Mouse (Mus musculus) adipocyte (in vitro differentiated cells): ENCODE measurements around the gene Unc5cl.

Experiments used
- DNase-seq: peaks from one replicate; pipeline ENCODE4 v3.0.0-alpha.2; 2016; ENCODE audit warnings: low spot score

The Unc5cl gene

DNA sequence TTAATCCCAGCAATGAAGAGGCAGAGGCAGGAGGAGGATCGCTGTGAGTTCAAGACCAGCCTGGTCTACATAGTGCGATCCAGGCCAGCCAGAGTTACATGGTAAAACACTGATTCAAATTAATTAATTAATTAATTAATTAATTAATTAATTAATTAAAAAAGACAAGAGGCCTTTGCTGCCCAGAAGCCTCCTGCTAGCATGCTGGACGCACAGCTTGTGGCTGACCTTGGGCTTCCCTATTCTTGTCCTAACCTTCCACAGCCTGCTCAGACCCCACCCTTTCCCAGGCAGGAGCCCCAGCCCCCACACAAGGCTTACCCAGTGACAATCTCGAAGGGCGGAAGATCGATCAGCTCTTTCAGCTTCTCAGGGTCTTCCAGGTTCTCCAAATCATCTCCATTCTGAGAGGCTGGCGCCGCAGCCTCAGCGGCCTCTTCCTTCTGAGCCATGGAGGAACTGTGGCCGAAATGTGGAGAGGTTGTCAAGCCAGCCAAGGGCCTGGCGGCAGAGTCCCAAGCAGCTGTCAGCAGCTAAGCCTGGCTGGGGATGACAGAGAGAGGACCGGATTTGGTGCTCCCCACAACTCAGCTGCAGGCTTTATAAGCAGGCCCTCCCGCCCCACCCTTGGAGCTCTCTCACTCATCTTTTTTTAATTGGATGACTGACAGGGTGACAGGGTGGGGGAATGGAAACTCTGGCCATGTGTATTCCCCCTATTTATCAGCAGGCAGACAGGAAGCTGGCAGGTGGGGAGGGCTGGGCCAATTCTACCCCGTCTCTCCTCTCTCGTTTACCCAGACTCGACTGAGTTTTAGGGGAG, 22.3 kb upstream of the Unc5cl start, which contains the start of gene Apobec2:
Gene Apobec2, minus strand, starts transcription at position 773 of the 823 bp plus-strand sequence.
- DNase-seq: no peak

DNA sequence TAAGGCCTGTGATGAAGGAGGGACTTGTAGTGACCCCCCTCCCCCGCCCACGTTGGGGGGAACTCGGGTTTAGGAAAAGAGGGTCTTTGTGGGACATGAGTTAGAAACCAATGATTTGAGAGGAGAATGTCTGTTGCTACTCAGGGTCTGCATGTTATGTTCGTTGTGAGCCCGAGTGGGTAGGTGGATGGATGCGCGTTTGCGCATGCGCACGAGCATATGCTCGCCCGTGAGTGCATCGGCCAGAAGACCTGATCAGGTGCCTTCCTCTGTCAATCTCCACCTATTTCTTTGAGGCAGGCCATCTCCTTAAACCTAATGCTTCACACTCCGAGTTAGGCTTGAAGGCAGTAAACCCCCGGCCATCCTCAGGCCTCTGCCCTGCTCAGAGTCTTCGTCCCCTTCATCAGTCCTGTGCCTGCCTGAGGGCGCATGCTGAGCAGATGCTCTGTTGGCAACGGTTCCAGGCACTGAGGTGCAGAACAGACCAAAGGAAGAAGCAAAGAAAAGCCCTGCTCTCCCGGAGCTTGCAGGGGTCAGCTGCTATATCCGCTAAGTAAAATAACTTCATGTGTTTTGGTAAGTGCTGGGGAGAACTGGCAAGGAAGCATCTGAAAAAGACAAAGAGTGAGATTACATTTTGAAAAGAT, 21.6 kb upstream of the Unc5cl start:
- no peak for DNase-seq

DNA sequence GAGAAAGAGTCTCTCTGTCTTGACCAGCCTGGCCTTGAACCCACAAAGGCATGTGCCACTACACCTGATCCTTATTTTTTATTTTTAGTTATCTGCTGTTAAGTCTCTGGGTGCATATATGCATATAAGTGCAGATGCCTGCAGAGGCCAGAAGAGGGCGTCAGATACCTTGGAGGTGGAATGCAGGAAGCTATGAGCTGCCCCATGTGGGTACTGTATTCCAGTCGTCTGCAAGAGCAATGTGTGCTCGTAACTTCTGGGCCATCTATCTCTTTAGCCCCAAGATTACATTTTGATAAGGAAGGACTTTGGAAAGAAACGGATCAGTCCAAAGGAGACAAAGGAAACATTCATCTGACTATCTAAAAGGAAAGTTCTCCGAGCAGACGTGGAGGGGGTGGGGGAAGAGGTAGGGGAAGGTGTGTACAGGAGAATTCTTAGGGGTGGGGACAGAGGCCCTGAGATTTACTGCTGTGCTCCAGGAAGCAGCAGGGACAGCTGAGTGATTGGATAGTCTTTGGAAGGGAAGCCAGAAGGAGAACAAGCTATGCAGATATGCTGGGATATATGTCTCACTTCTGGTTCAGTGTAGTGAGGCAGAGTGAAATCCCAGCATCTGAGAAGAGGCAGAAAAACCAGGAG, 20.9 kb upstream of the Unc5cl start:
- DNase-seq: no peak

DNA sequence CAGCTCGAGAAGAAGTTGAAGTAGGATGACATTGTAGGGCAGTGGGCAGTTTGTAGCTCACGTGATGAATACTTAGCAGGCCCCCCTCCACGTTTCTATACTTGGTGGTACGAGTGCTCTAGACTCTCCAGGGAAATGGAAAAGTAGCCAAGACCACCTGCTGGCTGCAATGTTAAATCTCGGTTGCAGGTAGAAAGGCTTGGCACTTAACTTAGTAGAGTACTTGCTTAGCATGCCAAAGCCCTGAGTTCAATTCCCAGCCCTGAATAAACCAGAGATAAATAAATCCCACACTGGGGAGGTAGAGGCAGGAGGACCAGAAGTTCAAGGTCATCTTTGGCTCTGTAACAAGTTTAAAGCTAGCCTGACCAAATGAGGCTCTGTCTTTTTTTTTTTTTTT, 20.2 kb upstream of the Unc5cl start:
- DNase-seq: no peak

DNA sequence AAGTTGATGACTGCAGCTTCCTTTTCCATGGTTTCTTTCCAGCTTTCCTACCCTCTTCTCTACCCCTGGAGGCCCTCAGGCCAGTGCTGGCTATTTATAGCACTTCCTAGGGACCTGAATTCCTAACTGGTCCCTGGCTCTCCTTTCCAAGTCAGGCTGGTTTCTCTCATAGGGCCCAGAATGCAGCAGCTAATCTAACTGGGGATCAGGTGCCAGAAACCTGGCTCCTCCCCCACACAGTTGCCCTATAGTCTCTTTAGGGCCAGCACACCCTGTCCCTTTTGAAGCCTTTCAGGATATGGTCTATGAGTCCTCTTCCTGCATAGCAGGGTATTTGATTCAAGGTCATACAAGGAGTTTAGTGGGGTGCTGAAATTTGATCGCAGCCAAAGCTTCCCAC, 18.2 kb upstream of the Unc5cl start:
- DNase-seq: no peak

DNA sequence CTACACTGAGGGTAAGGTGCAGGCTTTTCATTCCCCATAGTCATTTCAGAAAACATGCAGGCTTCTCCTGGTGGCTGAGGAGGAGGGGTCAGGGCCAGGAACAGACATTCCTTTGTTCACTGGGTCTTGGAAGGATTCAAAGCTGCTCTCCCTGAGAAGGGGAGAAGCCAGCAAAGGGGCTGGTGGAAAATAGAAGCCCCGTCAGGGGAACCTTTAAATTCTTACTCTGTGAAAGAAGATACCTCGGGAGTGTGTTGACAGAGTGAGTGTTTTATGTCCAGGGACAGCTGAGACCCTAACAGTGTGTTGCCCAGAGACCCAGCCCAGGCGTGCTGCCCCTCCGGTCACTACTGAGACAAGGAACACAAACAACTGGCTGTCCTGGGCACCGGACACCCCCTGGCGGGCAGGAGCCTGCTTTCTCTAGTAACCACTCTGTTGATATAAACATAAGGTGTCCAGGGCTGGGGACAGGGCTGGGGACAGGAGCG, 17.2 kb upstream of the Unc5cl start:
- DNase-seq: no peak

DNA sequence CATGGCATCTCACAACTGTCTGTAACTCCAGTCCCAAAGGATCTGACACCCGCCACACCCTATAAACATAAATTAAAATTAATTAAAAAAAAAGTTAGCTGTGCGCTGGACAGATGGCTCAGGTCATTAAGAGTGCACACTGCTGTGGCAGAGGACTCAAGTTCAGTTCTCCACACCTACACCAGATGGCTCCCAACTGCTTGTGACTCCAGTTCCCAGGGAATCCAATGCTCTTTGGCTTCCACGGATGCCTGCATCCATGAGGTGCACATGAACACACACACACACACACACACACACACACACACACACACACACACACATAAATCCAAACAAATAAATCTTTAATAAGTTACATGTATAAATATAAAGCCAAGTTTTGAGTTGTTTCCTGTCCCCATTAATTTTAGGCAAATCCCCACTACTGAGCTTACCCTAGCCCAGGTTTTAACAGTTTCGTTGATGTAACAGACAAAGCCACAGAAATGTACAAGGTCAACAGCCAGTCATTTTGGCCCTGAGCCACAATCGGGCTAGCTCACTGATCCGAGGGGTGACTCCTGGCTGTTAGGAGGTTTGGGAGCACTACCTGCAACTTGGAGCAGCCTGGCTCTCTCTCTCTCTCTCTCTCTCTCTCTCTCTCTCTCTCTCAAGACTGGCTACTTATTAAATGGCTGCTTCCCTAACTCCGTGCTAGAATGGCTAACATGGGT, 11.8 kb upstream of the Unc5cl start:
- DNase-seq: no peak

DNA sequence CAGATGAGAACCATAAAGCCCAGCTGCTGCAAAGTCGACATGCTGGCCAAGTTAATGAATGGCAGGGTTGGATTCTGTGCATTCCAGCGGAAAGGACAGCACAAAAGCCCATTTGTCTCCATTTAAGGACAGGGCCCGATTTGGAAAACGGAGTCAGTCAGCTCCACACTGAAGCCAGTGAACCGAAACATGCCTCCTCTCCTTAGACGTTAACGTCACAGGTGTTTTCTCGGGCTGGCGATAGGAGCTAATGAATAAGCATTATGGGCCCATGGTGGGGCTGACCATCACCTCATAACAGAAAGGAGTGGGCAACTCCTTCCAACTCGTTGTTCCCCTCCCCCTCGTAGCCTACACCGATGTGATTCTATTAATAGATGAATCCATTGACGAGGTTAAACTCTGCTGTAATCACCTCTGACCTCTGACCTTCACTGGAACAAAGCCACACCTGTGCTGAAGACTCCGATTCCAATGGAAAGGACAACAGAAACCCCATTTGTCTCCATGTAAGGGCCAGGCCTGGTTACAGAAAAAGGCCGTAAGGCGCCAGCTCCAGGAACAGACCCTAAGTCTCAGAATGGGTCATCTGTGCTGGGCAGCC, 11.1 kb upstream of the Unc5cl start:
- no peak for DNase-seq

DNA sequence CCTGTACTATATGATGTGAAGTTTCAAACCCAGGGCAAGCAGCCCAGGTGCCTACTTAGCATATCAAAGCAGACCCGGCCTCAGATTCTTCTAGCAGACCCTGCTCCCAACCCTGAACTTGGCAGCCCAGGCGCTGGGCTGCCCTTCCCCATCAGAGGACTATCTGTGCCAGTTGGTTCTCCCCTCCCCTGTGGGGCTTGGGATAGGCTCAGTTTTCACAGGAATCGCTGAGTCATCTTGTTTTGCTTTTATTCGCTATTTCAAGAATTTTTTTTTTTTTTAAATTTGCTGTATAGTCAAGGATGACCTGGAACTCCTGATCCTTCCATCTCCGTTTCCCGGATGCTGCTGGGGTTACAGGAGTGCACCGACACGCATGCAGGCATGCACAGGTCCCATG, 7.0 kb upstream of the Unc5cl start:
- no peak for DNase-seq

DNA sequence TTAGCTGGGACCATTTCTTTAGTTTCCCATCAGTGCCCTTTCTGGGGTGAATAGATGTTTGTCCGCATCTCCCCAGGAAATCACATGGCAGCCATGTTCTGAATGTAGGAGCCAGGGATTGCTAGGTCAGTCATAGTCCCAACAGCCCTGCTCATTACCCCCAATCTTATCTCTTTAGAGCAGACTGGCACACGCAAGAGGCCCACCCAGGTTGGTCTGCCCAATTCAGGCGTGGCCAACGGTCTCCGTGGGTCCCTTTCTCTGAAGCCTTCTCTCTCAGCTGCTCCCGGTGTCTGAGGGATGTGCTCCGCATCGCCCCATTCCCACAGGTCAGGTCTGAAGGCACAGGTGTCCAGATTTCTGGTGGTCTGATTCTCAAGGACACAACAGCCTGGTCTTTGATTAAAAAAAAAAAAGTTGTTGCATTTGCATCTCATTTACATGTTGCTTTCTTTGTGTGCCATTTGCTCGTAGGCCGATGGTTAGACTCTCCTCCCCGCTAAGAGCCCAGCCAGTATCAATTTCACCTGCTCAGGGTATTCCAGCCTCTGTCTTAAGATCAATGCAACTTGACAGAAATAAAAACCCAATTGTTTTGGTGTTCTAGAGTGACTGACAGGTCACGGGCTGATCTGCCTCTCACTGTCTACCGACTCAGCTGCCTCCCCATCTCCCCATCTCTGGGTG, 3.9 kb upstream of the Unc5cl start:
- no peak for DNase-seq

DNA sequence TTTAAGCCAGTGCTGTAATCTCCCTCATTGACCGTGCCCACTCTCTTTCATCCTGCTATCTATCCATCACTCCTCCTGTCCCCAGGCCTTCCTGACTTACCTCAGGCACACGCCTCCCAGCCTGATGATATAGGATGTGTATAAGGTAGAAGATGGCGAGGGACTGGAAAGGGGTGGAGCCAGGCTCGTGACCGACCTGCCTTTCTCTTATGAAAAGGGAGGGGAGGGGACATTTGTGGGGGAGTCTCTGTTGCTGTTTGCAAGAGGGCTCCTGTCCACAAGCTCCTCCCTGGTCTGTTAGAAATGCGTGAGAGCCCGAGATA, 3.4 kb upstream of the Unc5cl start, which contains the start of gene Tspo2:
Gene Tspo2, minus strand, starts transcription at position 170 of the 323 bp plus-strand sequence.
- no peak for DNase-seq

DNA sequence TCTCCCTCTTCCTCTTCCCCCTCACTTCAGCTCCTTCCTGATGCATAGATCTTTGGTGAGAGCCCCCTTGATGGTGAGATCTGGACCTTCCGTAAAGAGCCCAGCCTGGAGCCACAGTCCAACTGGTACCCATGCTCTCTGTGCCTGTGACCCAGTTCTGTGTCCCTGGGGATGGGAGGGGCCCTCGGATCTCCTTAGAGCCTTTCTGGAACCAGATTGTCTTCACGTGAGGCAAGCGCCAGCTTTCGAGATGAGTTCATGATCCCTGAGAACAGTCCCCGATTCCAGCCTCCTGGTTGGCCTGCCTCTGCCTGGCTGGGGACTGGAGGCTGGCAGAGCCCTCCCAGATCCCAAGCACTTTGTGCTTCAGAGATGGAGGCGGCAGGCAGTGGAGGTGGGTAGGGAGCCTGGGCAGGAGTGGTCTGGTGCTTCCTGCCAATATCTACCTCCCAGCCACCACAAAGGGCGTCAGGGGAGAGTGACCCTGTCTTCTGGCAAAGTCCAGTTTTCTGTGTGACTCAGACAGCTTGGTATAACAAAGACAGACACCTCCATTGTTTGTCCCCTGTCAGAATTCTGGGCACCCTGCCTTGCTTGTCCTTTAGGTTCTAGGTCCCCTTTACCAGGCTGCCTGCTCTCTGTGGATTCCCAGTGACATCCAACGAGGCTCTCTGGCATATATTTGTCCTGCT, 2.8 kb upstream of the Unc5cl start:
- no peak for DNase-seq

DNA sequence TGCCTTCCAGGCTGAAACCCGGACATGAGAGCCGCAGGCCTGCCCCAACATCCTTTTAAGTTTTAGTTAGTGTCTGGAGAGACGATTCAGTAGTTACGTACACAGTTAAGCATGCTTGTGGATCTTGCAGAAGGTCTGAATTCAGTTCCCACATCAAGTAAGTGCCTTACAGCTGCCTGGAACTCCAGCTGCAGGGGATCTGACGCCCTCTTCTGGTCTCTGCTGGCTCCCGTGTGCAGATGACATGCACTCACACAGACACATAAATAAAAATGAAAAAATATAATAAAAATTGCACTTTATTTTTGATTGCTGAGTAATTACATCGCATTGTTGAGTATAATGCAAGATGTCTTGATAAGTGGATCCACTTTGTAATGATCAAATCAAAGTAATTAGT, 1.2 kb upstream of the Unc5cl start:
- no peak for DNase-seq

DNA sequence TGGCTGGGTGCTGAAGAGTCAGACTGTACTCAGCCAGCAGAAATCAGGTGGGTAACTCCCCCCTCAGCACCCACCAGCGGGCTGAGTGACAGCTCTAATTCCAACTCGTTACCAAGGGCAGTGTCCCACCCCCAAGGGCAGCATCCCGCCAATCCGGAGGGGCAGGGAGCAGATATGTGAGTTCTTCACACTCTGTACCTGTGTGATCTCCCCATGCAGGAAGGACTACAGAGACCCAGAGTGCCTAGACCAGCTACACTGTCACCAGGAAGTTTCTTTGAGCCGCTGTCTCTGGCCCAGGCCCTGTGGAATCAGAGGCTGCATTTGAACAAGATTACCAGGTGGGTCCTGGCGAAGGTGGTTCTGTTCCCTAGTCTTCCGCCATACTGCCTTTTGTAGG, 511 bp upstream of the Unc5cl start:
- no peak for DNase-seq

DNA sequence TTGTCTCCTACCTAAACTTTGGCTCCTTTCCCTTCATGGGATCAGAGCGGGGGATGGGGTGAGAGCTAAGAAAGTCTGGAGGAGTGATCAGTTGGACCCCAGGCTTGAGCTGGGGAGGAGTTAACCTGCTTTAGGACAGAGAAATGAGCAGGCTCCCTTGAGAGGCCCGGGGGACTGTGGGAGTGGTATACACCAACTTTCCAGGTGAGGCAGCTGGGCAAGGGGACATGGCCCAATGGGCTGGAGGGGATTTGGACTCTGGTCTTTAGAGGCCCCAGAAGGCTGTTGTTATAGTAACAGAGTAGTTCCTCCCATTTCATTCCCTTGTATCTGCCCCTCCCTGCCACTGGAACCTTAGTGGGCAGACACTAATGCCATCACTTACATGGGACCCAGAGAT, 1.3 kb downstream of the Unc5cl start:
- DNase-seq: no peak

DNA sequence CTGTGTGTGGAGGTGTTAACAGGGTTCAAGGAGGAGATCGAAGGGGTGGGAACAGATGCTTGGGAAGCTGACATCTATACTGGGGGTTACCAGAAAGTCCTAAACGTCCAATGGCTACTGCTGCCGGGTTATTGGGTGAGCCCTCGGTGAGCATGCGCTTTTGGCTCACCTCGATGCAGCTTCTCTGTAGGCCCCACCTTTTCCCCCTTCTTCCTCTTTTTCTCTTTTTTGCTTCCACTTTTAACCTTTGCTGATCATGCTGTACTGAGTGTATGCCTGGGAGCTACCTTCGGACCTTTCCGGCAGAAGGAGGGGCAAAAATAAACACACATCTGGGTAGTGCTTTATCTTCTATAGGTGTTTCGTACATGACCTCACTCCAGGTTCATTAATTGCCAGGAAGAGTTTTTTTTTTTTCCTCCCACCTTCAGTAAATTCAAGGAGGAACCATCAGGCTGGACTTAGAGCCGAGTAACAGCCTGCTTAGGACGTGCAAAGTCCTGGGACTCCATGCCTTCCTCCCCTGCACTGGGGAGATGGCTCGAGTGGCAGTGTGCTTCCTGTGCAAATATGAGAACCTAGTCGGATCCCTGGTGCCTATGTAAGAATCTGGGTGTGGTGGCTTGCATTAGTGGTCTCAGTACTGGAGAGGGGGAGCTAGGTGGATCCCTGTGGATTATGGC, 3.4 kb downstream of the Unc5cl start:
- DNase-seq: no peak

DNA sequence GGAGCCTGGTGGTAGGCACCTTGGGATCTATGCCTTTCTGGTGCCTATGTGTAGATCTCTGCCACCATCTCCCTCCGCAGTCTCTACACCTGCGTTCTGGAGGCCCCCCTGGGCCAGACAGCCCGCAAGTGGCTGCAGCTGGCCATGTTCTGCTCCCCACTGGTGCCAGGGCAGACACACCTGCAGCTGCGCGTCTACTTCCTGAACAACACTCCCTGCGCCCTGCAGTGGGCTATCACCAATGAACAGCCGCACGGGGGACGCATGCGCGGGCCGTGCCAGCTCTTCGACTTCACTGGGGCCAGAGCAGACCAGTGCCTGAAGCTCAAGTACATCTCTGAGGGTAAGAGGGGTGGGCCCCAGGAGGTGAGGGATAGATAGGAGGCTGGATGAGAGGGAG, 7.4 kb downstream of the Unc5cl start:
- DNase-seq: no peak

DNA sequence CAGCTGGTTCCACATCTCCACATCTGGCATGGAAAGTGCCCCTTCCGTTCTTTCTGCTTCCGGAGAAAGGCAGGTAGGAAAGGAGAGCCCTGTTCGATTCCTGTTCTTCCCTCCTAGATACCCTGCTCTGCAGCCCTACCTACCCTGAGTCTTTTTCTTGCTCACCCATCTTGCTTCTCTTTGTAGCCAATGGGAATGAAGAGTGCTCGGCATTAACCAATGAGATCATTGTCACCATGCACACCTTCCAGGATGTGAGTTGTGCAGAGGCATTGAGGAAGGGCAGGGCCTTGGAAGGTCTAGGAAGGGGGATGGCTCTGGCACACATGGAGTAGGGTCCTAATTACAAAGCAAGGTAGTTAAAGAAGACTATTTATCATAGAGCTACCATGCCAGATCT, 8.7 kb downstream of the Unc5cl start:
- DNase-seq: no peak

DNA sequence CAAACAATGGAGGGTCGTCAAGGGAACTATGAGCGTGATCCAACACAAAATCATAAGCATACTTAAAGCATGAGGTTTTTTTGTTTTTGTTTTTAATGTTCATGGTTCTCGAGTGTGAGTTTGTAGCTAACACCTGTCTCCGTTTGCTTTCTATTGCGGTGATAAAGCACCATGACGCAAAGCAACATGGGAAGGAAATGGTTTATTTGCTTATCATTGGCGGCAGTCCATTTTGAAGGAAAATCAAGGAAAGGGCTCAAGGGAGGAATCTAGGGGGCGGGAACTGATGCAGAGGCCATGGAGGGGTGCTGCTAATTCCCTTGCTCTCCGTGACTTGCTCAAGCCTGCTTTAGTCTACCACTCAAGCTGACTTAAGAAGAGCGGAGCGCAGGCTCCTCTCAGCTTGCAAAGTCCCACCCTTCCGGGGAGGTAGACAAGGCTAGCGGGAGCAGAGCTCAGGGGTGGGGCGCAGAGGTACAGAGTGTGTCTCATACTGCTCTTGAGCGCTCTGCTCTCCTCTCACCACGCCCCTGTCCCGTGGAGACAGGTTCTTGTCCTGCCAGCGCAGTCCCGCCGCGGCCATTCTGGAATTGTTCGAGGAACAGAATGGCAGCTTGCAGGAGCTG, 12.2 kb downstream of the Unc5cl start:
- no peak for DNase-seq
